Mouse (Mus musculus) cerebellum, adult (tissue): ENCODE measurements around the gene Sipa1l1.

Experiments
- ATAC-seq: cut with Nextera tagmentation; 2 replicates; pipeline ENCODE4 v1.9.2; 2017; ENCODE audit warnings: mild to moderate bottlenecking, moderate library complexity, mixed read lengths; ENCODE audit not compliant: insufficient number of reproducible peaks, low FRiP score, low TSS enrichment

Gene Sipa1l1

DNA sequence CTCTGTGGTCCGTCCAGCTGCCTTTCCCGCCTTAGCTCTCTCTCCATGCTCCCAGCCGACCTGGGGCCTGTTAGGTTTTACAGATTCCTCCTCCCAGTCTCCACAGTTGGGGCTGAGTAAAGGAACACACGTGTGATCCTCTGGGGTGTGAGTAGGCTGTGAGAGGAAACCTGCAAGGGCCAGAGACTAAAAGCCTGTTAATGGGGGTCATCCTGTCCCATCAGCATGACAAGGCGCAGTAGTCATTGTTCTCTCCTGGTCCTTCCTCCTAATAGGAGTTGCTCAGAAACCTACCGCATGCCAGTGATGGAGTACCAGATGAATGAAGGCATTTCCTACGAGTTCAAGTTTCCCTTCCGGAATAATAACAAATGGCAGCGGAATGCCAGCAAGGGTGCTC is 233.5 kb downstream of the Sipa1l1 start:
- no peak for ATAC-seq

DNA sequence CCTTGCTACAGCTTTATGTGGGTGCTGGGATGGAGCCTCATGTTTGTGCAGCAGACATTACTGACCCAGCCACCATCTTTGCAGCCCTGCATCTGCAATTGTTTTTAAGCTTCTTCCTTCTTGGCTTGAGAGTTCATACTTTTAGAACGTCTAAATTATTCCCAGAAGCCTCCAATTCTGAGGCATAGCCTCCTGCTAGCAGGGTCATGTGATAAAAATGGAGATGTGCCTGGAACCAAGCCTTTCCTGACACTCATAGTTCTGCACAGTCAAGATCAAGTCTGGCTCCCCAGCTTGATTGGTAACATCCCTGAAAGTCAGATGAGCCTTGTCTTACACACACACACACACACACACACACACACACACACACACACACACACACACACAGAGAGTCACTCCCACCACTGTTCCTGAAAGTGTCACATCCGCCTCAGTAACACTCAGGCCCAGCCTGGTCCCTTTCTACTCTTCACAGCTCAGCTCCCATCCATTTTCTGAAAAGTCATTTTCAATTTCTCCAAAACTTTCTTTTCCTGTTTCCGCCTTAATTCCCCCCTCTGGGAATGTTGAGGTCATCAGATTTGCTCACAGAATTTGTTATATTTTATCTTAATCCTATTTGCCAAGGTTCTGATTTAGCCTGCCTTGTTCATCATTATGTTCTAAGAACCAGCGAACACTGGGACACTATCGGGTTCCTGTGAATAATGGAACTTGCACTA is 238.6 kb downstream of the Sipa1l1 start:
- no peak for ATAC-seq

- peak; percentile 89 for ATAC-seq
These were observed 239.4 kb downstream of the Sipa1l1 start for GRCm38 (mm10) chr12:82408486-82408885.

GRCm38 (mm10) chr12:82409686-82410472 is 240.8 kb downstream of the Sipa1l1 start:
- ATAC-seq: no peak

GRCm38 (mm10) chr12:82412291-82413032 is 243.3 kb downstream of the Sipa1l1 start:
- no peak for ATAC-seq

GRCm38 (mm10) chr12:82415690-82416364 is 246.7 kb downstream of the Sipa1l1 start:
- ATAC-seq: peak; percentile 70

GRCm38 (mm10) chr12:82419027-82419426 is 249.9 kb downstream of the Sipa1l1 start:
- ATAC-seq: no peak

GRCm38 (mm10) chr12:82424783-82425182 is 255.7 kb downstream of the Sipa1l1 start:
- ATAC-seq: no peak

GRCm38 (mm10) chr12:82425853-82426252 is 256.7 kb downstream of the Sipa1l1 start:
- ATAC-seq: no peak

DNA sequence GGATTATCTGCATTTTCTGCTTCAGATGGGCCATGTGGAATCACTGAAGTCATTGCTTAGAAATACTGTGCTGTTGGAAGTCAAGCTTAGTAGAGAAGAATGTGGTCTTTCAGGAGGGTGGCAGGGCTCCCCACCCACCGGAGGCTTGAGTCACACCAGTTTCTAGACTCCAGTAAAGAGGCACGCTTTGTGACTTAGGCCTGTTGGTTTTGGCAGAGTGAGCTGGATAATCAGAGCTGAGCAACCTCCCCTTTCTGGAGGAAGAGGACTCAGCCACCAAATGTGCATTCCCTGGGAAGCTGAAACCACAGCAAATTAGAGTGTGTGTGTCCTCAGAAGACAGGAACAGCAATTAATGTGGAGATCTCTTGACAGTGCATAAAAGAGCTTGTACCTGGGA is 258.3 kb downstream of the Sipa1l1 start:
- no peak for ATAC-seq

DNA sequence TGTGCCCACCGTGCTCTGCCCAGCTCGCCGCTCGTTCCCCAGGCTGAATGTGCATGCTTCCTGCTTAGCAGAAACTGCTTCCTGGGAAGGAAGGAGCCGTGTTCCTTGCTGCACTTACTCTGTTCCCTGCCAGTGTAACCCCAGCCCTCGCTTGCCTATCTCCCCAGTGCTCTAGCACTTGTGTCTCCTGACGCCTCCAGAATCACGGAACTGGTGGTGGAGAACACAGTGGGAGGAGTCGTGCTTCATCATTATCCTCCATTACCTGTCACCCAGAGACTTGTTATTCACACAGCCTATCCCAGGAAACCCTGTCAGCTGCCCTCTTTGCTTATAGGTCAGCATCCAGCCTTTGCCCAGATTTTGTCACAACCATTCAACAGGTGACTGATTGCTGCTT is 259.3 kb downstream of the Sipa1l1 start:
- no peak for ATAC-seq

GRCm38 (mm10) chr12:82433311-82433710 is 264.2 kb downstream of the Sipa1l1 start:
- no peak for ATAC-seq

DNA sequence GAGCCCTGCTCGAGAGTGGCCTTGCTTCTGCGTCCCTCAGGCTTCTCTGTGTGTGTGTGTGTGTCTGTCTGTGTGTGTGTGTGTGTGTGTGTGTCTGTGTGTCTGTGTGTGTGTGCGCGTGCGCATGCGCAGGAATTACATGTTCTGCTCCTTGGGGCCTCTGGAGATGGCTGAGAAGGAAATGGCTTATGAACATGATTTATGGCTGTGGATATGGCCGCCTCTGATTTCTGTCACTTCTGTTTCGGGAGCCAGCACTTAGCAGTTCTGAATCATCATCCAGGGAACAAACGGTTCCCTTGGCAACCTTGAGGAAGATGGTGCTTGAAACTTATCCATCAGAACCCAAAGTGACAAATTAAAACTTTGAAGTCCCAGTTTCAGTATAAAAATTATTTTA is 265.5 kb downstream of the Sipa1l1 start:
- no peak for ATAC-seq

DNA sequence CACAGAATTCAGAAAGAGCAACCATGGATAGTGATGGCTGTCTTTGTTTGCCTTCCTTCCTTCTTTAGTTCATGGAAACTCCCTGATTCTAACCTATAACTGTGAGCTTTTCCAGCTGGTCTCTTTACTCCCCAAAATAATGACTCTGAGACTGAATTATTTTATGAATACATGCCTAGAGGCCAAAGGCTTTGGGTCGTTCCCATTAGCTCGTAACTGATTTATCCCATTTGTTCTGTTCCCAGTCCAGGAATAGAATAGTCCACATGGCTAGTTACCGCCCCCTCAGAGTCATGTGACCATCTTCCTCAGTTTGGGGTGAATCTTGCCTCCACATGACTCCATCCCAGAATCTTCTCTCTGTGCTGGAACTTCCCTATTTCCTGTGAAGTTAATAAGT is 272.4 kb downstream of the Sipa1l1 start:
- no peak for ATAC-seq

DNA sequence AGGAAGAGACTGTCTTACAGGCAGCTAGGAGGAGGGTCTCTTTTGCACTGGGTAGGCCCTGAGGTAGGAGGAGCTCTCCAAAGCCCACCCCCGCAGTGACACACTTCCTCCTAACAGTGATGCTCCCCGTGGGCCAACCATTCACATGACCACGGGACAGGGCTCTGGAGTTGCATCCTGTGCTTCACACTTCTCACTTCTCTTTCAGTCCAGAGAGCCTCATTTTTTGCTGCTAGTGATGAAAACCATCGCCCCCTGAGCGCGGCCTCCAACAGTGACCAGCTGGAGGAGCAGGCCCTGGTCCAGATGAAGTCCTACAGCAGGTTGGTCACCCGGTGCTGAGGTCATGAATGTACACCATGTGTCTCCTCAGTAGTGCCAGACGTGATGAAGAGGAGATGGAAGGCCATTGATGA is 277.5 kb downstream of the Sipa1l1 start:
- ATAC-seq: no peak

- no peak for ATAC-seq
These were observed 279.2 kb downstream of the Sipa1l1 start for GRCm38 (mm10) chr12:82448129-82448815.

DNA sequence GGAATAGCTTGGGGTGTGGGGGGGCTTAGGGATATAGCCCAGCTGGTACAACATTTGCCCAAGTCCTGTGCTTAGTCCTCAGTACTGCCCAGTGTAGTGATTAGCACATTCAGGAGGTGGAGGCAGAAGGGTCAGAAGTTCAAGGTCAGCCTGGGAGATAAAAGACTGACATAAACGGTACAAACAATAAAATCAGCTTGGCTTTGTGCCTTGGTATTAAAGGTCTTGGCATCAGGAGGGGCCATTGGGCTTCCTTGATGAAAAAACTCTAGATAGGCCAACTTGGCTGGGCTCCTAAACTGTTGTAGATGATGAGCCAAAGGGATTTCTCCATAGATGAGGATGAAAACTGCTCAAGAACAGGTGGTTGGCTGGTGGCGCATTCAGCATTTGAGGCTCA is 283.3 kb downstream of the Sipa1l1 start:
- ATAC-seq: no peak

DNA sequence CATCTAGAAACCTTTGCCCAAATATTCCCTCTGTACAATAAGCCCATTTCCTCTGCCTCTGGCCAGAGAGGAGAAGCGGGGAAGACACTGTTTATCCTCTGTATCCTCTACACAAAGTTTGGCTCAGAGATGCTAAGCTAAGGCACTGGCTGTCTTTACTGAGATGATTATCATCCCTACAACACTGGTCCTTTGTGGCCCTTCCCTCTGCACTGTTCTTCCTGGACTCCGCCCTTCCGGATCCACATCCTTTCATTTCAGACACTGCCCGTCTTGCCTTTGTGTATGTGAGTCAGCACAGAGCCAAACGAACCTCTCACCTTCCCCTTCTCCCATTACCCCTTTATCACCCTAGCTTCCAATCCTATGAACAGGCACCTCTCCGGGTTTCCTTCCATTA is 285.3 kb downstream of the Sipa1l1 start:
- ATAC-seq: no peak

DNA sequence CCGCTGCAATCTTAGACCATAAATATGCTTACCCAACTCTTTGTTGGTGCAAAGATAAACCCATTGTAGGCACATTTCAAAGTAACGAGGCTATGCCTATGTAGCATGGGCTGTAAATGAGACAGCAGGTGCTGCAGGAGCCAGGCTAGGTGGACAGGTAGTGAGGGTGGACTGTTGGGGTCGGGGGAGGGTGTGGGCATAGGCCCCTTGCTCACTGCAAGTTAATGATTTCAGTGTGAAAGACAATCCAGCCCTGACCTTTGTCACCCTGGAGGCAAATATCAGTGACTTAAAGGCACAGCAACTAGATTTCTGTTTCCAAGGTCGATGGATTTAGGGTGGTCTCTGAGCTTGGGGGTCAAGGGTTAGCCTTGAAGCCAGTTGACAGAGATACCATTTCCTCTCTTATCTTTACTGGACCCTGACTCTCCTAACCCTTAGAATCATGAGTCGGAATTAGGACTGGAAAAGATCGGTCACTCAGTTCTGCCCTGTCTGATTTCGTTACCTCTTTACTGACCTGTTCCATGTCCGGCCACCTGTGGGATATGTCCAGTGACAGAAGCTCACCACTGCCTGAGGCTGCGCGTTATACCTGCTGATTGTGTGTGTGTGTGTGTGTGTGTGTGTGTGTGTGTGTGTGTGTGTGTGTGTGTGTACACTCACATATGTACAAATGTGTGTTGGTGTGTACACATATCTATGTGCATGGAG is 286.7 kb downstream of the Sipa1l1 start:
- ATAC-seq: no peak
